Mouse (Mus musculus) T-helper 2 cell (primary cell): ENCODE data around the gene Ak5.
"Not testable (repeated sequence)": the region's sequence is repeated elsewhere in the genome, so short reads cannot be mapped to it uniquely, and the experiment has no call there.

Experiments used
- in situ Hi-C: fragments of 300-600 bp; cut with MboI, MseI; formaldehyde crosslinking; loops from one replicate; pipeline ENCODE4 v1.15.1; 2025; ENCODE audit warnings: high pct_unique_total_duplicates

Ak5 gene

DNA sequence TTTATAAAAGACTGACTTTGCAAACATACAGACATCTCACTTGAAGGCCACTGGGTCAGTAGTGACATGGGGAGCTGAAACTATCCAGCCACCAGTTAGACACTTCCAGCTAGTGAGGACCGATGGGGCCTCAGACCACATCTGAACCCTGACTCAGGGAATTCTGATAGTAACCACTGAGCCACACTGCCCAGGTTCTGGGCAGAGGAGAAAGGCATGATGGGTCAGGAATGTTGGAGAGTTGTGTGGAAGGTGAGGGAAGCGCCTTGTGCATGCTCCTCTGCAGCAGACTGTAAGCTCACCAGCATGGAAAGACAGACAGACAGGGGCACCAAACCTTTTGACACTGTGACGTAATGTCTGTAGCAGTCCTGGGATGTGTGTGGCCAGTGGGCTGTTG, 192.3 kb downstream of the Ak5 start:
- in situ Hi-C loops, result no loop called here

DNA sequence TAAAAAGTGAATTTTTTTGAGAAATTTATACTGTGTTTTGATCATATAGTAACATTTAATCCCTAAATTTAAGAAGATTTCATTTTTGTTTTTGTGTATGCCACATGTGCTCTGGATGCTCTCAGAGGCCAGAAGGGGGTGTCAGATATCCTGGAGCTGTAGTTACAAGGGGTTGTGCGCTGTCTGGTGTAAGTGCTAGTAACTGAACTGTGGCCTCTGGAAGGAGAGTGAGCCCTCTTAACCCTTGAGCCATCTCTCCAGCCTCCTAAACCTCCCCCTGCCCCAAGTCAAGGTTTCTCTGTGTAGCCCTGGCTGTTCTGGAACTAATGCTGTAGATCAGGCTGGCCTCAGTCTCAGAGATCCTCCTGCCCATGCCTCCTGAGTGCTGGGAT, 192.9 kb downstream of the Ak5 start:
- in situ Hi-C loops, result no loop called here

DNA sequence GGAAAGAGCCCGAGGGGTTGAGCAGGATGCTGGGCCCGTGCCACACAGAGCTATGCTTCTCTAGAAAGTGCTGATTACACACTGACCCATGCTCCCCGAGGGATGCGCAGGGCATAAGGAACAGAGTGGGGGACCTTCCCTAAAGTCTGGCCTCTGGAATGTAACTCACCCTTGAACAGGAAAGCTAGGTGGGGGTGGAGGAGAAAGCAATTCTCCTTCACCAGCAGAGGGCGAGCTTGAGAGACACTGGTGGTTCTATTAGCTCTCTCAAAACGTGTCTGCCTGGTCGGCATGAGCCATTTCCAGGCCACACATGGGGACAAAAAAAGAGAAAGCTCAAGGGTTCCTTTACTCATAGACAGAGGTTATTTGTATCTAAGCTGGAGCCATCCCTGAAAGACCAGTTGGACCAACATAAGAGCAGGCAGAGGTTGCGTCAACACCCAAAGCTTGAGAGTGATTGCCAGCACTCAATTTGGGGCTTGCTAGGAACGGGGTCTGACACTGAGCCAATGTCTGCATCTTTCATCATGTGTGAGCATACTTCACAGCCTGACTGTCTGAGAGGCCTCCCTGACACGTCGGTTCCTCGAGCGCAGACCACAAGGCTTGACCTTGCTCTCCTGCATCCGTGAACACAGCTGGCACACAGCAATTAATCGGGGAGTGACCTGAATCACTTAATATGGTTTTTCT, 193.4 kb downstream of the Ak5 start:
- in situ Hi-C loops, result loop anchor here (5.0 kb wide), 2 partner anchors 127 to 362 kb away; partner anchors contain the start of gene Usp33

DNA sequence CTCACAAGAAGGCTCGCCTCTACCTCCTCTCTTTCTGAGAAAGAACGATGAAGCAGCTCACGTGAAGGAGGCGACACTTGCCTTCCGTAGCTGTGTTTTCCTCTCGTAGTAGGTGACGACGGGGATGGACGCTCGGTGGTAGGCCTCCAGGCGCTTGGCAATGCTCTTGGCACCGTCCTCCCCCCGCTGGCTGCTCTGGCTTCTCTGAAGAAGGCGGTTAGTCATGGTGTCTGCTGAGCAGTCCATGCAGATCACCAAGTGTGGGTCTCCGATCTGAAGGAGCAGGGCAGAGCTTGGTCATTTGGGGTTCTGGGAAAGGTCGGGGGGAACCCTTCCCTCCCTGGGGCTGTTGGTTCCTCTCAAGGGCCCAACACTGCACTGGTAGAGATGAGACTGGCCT, 195.5 kb downstream of the Ak5 start:
- in situ Hi-C loops, result loop anchor here (5.0 kb wide), 2 partner anchors 125 to 360 kb away; partner anchors contain the start of gene Usp33

DNA sequence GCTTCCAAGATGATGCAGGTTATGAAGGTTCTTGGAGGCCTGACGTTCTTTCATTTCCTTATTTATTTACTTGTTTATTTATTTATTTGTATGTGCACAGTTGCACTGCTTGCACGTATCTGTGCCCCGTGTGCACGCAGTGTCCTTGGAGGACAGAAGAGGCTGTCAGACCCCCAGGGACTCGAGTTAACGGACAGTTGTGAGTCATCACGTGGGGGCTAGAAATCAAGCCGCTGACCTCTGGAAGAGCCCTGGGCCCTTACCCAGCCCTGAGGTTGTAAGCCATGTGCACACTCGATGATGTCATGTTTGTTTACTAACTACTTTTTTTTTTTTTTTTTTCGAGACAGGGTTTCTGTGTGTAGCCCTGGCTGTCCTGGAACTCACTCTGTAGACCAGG, 197.8 kb downstream of the Ak5 start:
- in situ Hi-C loops, result loop anchor here (5.0 kb wide), 2 partner anchors 123 to 358 kb away; partner anchors contain the start of gene Usp33

DNA sequence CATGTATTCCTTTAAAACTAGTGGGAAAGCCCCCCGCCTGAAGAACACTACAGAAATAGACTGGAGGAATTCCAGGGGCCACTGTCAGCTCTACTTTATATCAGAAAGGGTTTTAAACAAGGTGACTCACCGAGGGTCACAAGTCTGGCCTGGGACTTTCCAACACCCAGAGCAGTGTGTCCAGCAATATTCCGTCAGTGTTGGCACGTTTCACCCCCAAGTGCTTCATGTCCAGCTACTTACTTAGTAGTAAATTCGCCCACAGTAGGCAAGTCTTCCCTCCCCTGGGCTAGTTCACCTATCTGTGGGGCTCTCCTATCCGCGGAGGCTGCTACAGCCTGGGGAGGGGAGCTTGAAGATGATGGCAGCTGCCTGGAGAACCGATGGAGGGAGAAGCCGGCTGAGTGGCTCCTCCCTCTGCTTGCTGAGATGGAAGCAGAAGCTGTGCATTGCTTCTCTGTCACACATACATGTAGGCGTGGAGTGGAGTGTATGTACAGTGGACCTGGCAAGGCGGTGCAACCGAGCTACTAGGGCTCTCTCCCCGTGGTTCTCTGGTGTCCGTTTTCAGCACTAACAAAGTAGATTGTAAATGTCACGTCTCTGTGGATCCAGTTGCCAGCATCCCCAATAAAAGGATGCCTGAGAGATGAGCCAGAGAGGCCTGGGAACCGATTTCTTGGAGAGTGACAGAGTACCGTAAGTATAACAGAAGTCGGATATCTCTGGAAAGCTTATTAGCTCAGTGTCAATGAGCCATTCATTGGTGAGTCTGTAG, 198.5 kb downstream of the Ak5 start:
- in situ Hi-C loops, result loop anchor here (5.0 kb wide), 2 partner anchors 122 to 357 kb away; partner anchors contain the start of gene Usp33

DNA sequence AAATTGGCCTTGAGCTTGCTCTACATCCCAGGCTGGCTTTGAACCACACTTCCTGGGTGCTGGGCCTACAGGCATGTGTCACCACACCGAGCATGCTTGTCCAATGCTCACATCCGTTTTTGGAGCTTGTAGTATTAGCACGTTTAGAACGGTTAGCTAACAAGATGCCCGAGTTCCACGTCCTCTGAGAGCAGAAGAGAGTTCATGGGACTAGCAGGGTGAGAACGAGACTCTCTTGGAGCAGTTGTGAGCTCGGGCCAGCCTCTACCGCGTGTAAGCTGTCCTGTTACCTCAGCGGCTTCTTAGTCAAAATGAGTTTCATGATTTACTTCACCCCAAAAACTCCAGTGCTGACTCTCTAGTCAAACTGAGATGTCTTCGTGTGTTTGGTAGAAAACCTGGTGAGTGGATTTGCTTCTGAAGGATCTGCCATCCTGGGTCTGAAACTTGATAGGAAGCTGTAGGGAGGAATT, 199.6 kb downstream of the Ak5 start:
- in situ Hi-C loops, result no loop called here

DNA sequence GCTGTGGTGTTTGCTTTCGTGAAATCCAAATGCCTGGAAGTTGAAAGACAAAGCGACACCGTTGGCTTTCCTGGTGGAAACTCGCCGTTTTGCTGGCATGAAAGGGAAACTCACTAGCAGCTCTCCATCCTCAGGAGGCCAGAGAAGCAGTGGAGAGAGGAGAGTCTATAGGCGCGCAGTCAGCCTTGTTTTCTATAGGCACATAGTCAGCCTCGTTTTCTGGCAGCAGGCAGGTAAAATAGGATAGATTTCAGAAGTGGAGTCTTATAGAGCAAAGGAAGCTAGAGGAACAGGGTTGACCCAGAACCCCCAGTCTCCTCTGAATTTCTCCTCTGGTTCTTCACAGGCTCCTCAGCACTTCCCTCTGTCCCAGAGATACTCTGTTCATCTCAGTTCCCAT, 200.1 kb downstream of the Ak5 start:
- in situ Hi-C loops, result no loop called here

DNA sequence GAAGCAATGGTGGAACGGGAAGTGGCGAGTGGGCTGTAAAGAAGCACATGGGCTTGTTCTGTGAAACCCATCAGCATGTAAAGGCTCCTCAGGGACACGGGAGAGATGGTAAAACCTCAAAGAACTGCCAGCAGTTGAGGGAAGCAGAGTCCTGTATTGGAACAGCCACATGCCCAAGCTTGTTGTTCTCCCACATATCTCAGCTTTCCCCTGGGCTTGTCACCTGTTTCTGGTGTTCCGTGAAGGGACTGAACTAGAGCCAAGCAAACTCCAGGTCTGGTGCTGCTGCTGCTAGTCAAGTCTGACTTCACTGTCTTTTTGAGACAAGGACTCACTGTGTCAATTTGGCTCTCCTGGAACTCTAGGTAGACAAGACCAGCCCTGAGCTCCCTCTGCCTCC, 200.8 kb downstream of the Ak5 start:
- in situ Hi-C loops, result no loop called here

DNA sequence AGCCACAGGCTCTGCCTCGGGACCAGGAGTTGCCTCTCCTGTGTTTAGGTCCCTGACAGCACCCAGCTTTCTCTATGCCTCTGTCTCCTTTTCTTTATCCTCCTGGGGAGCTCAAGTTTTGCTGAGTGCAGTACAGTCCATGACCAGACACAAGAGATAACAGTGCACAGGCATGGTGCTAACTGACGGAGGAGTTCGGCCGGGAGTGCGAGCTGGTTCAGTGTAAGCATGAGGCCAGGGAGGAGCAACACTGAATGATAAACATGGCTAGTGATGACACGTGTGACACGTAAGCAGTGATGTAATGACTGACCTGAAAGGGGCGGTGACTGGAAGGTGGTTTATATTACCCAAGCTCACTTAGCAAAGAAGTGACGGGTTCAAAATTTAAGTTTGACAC, 201.3 kb downstream of the Ak5 start:
- in situ Hi-C loops, result no loop called here

DNA sequence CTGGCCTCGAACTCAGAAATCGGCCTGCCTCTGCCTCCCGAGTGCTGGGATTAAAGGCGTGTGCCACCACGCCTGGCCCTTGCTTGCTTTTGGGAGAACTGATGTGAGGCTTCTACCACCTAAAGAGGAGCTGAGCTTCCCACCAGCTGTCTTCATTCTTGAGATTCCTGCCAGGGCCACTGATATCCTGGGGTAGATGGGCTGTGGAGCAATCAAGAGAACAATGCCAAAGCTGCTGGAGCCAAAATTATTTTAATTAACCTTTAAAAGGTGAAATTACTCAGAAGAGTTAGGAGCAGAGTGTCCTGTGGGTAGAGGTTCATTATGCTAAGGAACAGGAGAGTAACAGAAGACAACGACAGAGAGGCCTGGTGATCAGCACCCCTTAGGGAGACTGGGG, 202.8 kb downstream of the Ak5 start:
- in situ Hi-C loops, result no loop called here

DNA sequence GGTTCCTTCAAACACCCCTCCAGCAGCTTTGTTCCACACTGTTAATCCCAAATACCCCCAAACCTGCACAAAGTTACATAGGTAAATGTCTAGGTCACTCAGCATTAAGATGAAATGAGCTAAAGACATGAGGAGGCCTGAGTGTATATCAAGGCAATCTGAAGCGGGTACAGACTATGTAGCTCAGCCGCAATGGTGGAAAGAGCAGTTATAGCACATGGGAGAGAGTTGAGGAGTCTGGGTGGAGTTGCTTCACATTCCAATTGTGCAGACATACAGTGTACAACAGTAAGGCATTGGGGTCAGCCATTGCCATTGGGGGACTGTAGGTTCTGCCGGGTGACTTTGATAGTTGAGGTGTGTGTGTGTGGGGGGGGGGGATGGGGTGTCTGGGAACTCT, 203.7 kb downstream of the Ak5 start:
- in situ Hi-C loops, result no loop called here

DNA sequence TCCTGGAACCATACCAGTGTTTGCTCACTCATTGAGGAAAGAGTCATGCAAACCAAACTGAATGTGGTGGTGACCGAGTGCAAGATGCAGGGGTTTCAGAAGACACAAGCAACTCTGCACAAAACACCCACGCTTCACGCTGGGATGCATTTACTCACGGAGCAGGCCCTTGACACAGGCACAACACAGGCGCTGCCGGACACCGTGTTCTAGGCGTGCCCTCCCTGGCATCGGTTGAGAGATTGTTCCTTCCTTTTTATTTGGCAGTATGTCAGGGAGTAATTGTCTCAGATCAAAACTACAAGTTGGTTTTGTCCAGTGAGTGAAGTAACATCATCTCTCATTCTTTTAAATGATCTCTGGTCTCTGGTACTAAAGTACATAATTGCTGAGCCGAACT, 205.3 kb downstream of the Ak5 start:
- in situ Hi-C loops, result no loop called here

DNA sequence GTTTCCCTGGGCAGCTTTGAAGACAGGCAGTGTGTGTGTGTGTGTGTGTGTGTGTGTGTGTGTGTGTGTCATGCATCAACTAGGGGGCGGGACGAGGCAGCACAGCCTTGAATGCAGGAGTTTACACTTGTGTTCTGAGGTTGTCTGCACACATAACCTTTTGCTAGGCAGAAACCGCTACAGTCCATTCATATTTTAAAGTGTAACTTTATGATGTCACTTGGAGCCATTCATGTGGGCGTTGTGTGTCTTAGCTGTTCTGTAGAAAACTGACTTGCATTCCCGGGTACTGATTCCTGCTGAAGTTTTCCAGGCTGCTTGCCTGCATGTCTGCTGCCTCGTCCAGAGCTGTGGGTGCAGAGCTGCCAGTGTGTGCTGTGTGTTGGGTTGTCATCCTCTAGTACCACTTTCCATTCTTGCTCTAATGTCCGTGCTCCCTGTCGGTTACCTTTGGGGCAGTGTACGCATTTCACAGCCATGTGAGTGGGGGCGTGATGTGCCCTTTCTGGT, 206.1 kb downstream of the Ak5 start:
- in situ Hi-C loops, result no loop called here

DNA sequence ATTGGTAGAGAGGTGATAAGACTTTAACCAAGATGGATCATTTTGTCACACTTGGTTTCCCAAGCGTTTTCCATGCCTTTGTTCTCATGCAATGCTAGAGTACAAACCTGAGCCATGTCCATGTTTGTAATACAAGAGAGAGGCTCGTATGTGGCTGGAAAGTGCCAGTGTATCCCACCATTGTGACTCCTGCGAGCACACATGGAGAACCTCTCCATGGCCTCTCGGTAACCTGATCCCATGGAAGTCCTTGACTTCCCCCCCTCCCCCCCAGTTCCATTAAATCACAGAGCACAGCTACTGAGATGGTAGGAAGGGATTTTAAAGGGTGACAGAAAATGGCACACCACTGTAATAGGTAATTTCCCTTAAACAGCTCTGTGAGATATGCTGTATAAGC, 207.4 kb downstream of the Ak5 start:
- in situ Hi-C loops, result no loop called here

DNA sequence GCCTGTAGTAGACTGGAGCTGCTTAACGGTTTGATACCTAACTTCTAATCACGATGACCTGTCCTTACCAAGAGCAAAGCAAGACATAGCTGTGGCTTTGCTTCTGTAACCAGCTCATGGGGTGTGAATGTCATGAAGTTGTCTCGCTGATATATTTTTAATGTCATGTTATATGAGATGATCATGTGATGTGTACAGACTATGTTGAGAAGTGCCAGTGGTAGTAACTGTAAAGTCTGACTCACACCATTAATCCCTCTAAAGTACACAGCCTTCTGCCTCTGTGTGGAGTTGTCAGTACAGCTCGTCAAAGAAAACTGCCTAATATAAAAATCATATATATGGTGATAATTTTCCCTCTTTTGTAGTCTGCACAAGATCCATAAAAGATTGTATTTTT, 209.3 kb downstream of the Ak5 start:
- in situ Hi-C loops, result not testable (repeated sequence)

DNA sequence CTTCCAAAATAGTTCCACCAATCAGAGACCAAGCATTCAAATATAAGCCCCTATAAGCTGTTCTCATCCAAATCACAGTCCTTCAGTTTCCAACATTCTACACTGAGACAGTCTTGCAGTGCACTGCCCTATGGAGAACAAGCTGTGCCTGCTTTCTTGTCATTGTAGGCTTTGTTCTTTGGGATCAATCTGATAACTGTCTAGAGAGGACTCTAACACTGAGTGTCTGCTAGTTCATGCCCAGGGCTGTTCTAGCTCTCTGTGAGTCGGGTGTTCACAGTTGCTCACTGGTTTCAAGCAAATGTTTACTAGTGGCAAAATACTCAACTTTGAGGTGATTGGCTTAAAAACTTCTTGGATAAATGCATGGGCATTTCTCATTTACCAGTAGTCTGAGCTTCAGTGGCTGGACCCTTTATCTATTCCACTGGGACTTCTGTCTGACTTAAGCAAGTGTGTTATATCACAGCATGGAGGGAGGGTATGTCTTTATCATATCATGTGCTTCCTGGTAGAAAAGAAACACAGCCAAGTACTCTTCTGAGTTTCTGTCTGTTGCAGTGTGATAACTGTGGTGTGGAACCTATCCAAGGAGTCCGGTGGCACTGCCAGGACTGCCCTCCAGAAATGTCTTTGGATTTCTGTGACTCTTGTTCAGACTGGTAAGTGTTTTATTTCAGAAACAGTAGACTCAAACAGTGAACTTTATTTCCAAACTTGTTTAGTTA, 210.7 kb downstream of the Ak5 start:
- in situ Hi-C loops, result no loop called here

DNA sequence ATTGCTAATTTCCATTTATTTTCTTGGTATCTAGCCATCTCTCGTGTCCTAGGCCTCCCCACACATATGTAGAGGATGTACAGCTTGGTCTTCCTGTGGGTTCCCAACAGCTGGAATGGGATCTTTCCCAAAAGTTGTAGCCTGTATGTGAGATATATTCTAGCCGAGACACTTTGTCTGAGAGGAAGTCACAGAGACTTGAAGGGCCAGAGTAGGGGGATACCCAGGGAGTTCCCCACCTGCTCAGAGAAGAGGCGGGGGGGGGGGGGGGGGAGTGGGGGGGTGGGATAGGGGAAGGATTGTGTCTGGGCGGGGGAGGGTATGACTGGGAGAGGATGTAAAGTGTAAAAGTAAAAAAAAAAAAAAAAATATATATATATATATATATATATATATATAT, 215.0 kb downstream of the Ak5 start:
- in situ Hi-C loops, result no loop called here

DNA sequence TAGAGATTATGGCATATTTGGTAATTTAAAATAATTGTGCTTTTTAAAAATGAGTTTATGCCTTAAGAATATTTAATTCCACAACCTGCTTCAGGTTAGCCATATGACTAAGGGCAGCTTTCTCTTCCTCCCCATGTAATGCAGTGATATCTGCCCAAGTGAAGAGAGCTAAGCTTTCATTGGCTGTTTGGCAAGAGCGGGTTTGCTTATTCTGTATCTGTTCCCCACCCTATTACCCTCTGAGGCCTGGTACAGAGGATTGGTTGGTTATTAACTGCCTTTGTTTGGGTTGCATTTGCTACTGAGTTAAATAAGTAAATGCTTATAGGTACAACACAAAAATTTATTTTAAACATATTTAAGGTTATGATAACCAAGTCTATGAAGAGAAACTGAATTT, 221.2 kb downstream of the Ak5 start:
- in situ Hi-C loops, result no loop called here

DNA sequence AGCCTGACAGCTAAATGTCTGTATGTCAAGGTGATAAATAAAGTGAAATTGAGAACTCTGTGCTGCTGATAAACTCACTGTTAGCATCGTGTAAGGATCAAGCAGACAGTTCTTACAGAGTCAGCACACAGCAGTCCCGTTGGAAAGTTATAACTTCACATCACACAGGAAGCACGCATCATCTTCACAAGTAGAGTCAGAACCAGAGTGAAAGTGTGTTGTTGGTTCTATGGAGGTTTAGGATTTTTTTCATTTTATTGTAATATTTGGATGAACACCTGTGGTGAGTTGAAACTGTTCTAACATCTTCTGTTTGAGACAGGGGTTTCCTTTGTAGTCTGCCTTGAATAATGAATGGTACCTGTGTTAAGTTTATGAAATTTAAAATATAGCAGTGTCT, 224.0 kb downstream of the Ak5 start:
- in situ Hi-C loops, result no loop called here

DNA sequence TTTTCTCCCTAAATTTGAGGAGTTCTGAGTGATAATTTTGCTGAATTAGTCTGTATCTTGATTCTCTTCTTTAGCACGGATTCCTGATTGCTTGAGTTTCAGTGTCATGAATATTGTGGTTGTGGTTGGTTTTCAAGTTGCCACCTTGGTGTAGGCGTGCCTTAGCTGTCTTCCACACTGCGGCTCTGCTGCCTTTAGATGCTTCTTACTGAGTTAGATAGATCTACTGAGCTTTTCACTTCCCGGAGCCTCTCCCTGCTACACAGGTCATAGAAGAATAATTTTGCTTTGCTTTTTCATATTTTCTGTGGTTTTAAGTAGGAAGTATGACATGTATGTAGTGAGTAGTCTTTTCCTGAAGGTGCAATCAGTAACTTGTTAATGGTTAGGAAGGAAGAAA, 225.4 kb downstream of the Ak5 start:
- in situ Hi-C loops, result no loop called here

DNA sequence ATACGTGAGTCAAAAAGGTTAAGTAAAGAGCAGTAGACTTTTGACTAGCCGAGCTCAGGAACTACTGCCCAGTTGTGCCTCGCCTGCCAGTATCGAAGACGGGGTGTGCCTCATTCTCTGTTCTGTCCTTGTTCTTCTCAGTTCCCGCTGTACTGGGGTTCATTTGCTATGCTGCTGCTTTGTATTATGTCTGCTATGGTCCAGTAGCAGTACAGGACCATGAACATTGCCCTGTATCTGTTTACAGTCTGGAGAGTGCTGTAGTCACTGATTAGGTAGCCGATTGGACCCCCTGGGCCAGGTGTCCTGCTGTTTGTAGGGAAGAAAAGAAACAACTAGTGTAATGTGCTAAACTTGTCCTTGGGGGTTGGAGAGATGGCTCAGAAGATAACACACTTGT, 230.1 kb downstream of the Ak5 start:
- in situ Hi-C loops, result no loop called here
